Mouse (Mus musculus): ENCODE measurements at regions not wholly inside any gene's neighbourhood (a gene's known extent, or its start where the extent isn't known, plus 50 kb on each side); places are given as distances from the start of the nearest gene placed in this dataset.

GRCm38 (mm10) chr7:119236343-119236742 lies 51.9 kb upstream of the Gpr139 start:
- no peak overlapping the region for H3K4me2 ChIP-seq

More at GRCm38 (mm10) chr7:119236343-119236742, 51.9 kb upstream of the Gpr139 start:
- 65% methylated on average over 6 of the region's 6 CpGs for WGBS
- H3K27ac ChIP-seq (replicated peaks), result no peak overlapping the region
- H3K36me3 ChIP-seq, result no peaks in the 10 kb centered on the region
- H3K4me3 ChIP-seq (replicated peaks), result no peak overlapping the region
- H3K9me3 ChIP-seq (replicated peaks), result no peaks in the 10 kb centered on the region
- H3K9ac ChIP-seq (replicated peaks), result no peak overlapping the region
- H3K4me1 ChIP-seq, result no peaks in the 10 kb centered on the region
- ATAC-seq (ENCODE audit: low FRiP score), result 0 out of 2 replicates have a peak, but pooled peaks have one; percentile 24
- H3K27me3 ChIP-seq (replicated peaks), result no peaks in the 10 kb centered on the region

All from neural tube, embryonic 15.5 days (tissue).